Mouse (Mus musculus): ENCODE data around the gene Secisbp2l. TPM values are rescaled to one million over a fixed set of nuclear protein-coding genes. Genes with fewer than 3 reads are reported as not detected.

Secisbp2l gene
- 2.6 and 3.5 TPM in 2 replicates for polyA plus RNA-seq (2012)

DNA sequence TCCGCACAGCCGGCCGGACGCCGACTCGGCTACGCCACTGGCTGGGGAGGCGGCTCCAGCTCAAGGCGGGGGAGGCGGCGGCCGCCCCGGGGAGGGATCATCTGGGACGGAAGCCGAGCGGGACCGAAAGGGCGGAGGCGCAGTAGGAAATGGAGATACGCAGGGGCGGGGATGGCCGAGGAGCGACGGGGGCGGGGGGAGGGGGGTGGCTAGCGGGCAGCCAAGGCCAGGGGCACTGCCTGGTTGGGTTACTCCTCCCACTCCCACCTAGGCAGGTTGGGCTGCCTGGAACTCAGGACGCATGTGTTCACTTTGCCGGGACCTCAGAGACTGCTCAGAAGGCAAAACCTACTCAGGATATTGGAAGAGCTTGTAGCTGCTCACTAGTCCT is at the start of gene Secisbp2l:
TSS of gene Secisbp2l (minus strand) at position 152 of the 391 bp plus-strand sequence.

GRCm38 (mm10) chr2:125724086-125724430 is 58.6 kb downstream of the Secisbp2l start, which contains the start of gene Shc4:
TSS of gene Shc4 (minus strand) at chr2:125724148.

Other genes with a start within 250 kb of the Secisbp2l start
- 2.3 and 3.7 TPM in 2 replicates for gene Cep152, start 157.8 kb downstream of the Secisbp2l start, polyA plus RNA-seq (2012)
- gene Eid1, start 109.8 kb downstream of the Secisbp2l start, polyA plus RNA-seq (2012), result 50.3 and 71.6 TPM in 2 replicates
- 0.13 TPM in 2 replicates for gene Shc4, start 58.7 kb downstream of the Secisbp2l start, polyA plus RNA-seq (2012)
- 2.6 and 3.1 TPM in 2 replicates for gene Galk2, start 76.2 kb upstream of the Secisbp2l start, polyA plus RNA-seq (2012)
- gene Cops2, start 76.3 kb upstream of the Secisbp2l start, polyA plus RNA-seq (2012), result 6.0 and 6.8 TPM in 2 replicates

All from megakaryocyte-erythroid progenitor cell, adult 5 weeks (primary cell).